Mouse (Mus musculus) heart, postnatal 0 days (tissue): ENCODE measurements at regions not wholly inside any gene's neighbourhood (a gene's known extent, or its start where the extent isn't known, plus 50 kb on each side); places are given as distances from the start of the nearest gene placed in this dataset.

Experiments used
- CTCF ChIP-seq: IDR thresholded peaks from 2 replicates; pipeline ENCODE4 v1.5.1; 2016; ENCODE audit warnings: antibody characterized with exemption, control low read depth, low read depth
- EP300 ChIP-seq: IDR thresholded peaks from 2 replicates; pipeline ENCODE4 v1.6.1; 2016; ENCODE audit warnings: antibody characterized with exemption, low read depth

DNA sequence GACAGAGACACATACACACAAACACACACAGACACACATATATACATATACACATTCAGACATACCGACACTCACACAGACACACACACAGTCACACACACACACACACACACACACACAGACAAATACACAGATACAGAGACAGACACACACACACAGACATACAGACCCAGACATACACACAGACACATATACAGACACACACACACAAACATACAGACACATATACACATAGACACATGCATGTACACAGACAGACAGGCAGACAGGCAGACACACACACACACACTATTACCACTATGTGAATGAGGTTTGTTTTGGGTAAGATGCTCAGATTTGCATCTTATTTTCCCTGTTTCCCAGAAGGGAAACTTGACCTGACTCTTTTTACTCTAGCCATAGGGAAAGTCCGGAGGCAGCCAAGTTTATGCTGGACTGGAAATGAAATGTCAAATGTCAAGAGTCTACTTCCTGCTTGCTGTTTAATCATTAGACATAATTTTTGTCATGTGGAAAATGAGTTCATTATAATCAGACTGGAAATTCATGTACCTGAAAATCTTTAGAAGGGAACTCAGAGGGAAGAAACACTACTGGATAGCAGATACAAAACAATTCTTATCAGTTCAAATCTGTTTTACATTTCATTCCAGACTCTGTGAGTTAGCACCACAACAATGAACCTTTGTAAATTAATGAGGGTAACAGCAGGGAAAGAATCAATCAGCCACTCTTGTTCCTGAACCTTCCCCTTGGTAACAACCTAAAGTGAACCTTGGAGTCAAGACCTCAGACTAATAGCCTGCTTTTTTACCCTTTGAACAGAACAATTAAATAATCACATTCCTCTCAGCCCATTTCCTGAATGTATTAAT lies 651.1 kb downstream of the Gsdmc2 start:
- TF ChIP-seq CTCF = no peak
- TF ChIP-seq EP300 = 0 out of 2 replicates have a peak, but pooled peaks have one; percentile 23
